Mouse (Mus musculus): ENCODE measurements at regions not wholly inside any gene's neighbourhood (a gene's known extent, or its start where the extent isn't known, plus 50 kb on each side); places are given as distances from the start of the nearest gene placed in this dataset.
A peak's percentile ranks its signal among the peaks of the same experiment; 100 is the strongest.

DNA sequence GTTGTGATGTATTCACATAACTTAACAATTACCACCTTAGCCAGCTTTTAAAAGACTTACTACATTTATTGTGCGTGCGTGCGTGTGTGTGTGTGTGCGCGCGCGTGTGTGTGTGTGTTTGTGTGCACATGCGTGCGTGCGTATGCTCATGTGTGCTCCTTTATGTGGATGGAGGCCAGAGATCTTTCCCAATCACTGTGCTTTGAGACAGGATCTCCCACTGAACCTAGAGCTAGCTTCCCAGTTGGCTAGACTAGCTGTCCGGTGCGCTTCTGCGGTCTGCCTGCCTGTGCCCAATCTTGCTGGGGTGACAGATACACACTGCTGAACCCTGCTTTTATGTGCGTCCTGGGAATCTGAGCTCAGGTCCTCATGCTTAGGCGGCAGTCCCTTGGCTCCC lies 50.1 kb upstream of the Arhgap29 start:
- DNase-seq (ENCODE audit: low read depth, low spot score), result no peak

DNA sequence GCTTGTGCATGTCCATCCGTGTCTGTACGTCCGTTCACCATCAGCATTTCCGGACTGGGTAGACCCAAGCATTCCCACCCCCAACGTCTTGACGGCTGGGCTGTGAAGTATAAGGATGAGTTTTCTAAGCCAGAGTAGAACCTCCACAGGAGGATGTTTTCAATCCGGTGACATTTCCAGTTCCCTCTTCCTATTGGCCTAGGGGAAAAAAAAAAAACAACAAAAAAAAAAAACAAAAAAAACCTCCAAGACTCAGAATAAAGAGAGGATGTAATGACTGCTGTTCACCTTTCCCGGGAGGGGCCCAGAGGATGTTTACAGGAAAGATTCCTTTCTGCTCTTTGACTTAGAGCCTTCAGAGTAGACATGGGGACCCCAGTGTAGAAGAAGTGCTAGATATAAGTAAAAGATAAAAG lies 51.9 kb upstream of the Arhgap29 start:
- DNase-seq (ENCODE audit: low read depth, low spot score), result no peak

DNA sequence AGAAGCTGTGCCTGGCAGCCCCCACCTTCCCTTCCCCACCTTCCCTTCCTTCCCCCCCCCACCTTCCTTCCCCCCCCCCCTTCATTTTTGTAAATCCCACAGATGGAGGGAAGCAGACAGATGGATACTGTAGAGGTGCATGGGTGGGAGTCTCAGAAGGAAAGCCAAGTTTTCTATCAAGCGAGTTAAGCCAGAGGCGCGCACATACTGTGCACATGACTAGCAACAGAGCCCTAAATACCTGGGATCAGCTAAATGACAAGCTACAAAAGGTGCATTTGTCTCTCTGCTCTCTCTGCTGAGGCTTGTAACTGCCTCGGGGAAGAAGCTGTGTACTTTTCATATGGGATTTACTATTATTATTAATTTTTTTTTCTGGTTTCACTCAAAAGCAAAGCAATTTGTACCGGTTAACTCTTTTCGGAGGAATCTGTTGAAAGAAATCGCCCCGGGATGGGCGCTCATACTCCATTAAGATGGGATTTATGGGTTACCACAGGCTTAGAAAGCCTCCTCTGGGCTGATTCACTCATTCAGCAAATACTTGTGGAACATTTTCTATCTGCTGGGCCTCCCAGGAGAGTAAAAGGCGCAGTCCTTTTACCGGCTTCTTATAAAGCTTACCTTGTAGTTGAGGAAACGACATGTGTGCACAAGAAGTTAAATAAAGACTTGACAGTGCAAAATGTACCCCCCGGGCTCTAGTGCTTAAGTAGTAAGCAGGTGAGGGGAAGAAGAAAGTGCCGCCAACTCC lies 54.3 kb upstream of the Arhgap29 start:
- DNase-seq (ENCODE audit: low read depth, low spot score), result no peak

DNA sequence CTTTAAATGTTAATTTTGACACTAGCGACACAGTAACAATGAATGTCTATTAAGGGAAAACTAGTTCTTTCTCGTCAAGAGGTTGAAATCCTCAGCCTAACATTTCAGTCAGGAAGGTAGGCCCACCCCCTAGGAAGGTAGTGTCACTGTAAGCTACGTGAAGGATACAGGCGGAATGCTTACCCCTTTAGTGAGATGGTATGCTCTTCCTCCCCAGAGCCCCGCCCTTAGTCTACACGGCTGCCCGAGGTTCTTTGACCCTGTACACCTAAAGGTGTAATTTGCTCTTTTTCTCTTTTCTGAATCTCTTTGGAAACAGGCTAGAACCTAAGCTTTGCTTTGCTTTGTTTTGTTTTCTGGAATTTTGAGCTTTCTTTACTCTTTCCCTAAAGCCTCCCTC lies 58.7 kb upstream of the Arhgap29 start:
- DNase-seq (ENCODE audit: low read depth, low spot score), result no peak

DNA sequence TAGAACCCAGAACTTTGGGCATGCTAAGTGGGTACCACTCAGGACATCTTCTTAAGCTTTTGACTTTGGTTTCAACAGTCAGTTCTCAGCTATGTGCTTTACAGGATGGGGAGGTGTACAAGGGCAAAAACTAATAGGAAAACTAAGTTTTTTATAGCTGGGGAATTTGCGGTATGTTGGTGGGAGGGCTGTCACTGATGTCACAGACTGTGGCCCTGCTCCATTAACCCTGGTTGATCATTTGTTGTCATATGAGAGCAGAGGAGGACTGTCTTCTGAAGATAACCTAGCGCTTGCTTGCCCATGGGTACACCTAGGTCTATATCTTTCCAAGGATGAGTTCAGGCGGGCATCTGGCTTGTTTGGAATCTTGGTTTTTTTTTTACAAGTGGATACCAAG lies 59.7 kb upstream of the Arhgap29 start:
- DNase-seq (ENCODE audit: low read depth, low spot score), result no peak

DNA sequence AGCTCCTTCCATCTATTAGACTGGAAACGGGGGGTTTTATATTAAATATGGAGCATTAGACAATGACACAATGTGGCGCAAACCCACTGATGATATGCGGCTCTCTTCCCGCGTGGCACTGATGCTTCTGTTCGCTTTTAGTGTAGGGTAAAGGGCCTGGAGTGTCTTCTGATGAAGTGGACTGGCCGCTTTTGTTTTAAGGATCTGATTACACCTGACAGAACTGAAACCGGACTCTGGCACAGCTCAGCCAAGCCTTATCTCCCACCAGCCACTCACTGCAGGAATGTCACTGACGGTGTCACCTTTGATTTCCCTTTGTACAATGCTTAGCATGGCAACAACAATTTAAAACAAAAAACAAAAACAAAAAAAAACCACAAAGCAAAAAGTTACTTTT lies 61.0 kb upstream of the Arhgap29 start:
- DNase-seq (ENCODE audit: low read depth, low spot score), result no peak

DNA sequence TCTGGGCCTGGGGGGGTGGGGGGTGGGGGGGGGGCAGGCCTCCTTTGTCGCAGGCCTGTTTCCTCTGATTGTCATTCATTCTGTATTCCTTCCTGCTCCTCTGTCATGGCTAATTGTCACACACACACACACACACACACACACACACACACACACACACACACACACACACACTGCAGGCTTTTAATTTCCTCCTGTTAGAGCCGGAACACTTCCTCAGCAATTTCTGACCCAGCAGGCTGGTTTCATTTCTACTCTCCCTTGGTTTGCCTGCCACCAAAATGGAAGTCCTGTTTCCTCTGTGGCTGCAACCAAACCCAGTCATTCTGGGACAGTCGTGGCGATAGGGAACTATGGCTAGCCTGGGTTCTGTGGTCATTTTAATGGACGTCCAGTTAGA lies 61.8 kb upstream of the Arhgap29 start:
- peak; percentile 8 for DNase-seq (ENCODE audit: low read depth, low spot score)

DNA sequence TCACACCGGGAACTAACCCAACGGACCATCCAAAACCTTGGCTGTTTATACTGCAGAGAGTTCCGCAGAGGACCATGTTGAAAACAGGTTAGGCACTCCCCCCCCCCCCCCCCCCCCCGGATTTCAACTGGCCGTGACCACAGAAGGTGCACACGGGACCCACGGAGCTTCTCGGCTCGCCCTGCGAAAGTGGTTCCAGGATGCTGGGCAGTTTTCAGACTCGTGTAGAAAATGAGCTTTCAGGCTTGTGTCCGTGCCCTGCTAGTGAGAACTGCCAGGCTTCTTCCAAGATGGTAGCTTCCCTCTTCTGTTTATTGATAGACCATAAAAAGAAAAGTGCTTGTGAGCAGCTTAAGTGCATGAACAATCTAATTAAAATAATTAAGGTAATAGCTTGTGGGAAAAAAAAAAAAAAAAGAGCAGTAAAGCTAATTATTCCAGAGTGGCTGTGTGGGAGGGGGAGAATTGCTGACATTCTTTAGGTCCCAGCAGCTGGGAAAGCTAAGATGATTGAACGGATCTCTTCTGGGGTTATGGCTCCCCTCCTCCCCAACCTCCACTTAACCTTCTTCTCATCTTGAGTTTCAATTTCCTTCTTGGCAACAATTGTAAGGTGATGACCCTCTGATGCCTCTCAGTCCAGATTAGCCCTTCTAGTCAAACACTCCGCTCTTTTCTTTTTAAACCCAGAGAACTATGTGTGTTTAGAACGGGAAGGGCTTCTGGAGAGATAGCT lies 65.3 kb upstream of the Arhgap29 start:
- no peak for DNase-seq (ENCODE audit: low read depth, low spot score)

DNA sequence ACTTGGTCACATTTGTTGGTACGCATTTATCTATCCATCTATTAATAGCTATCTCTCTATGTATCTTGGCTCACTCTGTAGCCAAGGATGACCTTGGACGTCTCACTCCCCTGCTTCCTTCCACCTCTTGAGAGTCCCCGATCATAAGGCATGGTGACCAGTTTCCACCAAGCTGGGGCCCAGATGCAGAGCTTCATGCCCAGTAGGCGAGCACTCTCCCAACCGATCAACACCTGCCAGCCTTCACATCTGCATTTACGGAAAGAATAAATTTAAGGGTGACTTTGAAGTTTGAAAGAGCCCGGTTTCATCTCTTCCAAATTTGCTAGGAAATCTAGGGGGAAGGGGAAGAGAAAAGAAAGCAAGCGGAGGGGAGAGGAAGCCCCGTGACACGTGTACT lies 66.0 kb upstream of the Arhgap29 start:
- no peak for DNase-seq (ENCODE audit: low read depth, low spot score)

DNA sequence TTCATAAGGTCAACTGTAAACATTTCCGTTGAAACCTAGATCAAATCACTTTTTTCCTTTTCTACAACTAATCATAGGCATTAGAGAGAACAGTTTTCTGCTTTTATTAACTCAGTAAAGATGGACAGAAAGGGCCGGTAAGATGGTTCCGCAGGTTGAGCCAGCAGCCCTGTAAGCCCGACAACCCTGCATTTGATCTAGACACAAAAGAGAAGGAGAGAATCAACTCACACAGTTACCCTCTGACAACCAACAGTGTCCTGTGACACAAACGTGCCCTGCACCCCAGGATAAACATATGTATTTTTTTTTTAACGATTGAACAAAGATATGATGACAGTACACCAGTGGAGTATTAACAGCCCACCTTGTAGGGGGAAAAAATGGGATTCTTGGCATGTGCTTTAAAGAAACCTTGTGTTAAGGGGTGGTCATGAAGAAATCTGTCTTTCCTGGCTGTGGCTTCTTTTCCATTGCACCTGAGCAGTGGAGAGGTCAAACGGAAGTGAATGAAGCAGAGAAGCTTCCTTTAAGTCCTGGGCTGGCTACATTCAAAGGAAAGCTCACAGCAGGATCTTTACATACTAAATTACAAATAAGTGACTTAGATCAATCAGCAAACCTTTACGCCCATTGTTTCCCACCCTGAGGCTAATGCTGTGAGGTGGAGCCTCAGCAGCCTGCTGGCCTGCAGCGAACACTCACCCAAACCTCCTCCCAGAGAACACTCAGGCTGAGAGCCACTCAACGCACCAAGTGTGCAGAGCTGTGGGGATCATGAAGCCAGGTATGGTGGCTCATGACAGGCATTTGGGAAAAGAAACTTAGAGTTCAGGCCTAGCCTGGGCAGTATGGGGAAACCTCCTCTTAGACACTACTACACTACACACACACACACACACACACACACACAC lies 66.8 kb upstream of the Arhgap29 start:
- DNase-seq (ENCODE audit: low read depth, low spot score), result no peak

DNA sequence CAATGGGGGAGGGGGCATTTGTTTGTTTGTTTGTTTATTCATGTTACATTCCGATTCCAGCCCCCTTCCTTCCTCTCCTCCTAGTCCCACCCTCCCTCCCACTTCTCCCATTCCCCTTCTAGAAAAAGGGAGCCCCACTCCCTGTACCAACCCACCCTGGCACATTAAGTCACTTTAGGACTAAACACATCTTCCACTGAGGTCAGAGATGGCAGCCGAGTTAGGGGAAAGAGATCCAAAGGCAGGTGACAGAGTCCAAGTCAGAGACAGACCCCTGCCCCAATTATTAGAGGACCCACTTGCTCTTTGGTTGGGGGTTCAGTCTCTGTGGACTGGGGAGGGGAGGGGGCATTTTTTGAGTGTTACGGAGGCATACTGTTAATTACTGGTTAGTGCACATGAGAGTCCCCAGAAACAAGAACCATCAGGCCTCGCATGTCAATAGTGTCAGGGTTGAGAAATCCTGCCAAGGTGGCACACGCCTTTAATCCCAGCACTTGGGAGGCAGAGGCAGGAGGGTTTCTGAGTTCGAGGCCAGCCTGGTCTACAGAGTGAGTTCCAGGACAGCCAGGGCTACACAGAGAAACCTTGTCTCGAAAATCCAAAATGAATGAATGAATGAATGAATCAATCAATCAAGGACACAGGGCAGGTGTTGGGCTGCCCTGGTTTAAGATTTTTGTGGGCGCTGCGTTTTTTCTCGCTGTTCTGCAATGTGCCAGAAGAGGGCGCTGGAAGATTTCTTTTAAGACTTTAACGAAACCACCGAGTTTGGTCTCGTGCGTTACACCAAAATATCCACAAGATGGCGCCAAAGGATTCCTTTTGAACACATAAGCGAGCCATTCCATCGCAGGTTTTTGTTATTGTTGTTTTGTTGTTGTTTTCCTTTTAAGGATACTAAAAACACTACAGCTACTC lies 67.8 kb upstream of the Arhgap29 start:
- DNase-seq (ENCODE audit: low read depth, low spot score), result peak; percentile 84

DNA sequence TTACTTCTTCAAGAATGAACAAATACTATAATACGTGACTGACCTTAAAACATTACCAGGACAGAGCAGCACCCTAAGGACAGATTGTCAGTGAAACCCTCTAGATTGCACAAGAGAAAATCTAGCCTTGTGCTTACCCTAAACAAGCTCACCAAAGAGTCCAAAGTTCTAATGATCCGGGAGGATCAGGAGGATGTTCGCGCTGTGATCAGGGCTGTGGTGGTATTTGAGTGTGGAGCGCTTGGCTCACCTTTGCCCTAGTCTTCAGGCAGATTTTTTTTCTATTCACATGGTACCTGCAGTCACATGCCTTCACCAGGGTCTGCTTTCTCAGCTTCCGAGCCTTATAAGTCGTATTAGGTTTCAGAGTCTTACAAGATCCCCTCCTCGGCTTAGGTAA lies 65.3 kb upstream of the Abcd3 start:
- no peak for DNase-seq (ENCODE audit: low read depth, low spot score)

DNA sequence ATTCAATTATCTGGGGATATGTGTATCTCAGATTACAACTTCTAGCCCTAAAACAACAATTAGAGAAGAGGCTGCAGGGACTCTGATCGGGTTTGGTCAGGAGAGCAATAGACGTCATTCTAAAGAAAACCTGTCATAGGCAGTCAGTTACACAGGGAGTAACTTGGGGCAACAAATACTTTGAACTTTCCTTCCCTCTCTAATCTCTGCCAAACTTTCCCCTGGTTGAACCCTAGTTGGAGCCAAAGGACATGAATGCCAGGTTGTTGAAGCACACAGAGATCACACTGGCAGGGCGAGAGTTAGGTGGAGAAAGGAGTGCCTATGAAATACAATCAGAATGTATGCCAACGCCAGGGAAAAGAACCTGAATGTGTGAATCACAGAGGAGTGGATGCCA lies 60.0 kb upstream of the Abcd3 start:
- no peak for DNase-seq (ENCODE audit: low read depth, low spot score)

DNA sequence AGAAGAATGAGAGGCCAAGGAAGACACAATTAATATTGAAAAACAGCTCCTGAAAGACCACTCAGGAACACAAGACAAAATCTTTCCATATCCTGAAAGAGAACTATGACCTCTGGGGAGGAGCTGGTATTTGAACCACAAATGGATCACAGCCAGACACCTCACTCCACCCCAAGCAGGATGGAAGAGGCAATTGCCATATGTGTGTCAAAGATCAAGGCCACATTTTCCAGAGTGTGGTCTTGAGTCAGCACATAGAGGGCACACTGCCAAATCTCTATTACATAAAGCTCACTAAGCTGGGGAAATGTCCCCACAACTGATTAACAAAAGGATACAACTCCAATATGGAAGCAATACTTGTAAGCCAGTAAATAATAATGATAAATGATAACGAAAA lies 59.5 kb upstream of the Abcd3 start:
- DNase-seq (ENCODE audit: low read depth, low spot score), result no peak

DNA sequence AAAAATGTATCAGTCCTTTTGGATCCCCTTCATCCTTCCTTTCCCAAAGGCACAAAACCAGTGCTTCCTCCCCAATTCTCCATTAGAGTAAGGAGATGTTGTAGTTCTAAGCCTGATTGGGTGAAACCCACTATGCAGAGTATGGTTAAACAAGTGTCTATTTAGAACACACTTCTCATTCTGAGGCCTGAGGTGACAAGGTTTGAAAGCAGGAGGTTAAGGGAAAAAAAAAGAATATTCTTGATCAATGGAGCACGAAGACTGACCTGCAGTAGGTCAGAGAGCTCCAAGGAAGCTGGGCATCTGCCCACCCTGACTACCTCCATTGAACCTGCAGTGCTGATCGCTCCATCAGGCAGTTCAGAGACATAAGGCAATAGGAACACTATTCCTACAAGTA lies 58.5 kb upstream of the Abcd3 start:
- DNase-seq (ENCODE audit: low read depth, low spot score), result no peak

DNA sequence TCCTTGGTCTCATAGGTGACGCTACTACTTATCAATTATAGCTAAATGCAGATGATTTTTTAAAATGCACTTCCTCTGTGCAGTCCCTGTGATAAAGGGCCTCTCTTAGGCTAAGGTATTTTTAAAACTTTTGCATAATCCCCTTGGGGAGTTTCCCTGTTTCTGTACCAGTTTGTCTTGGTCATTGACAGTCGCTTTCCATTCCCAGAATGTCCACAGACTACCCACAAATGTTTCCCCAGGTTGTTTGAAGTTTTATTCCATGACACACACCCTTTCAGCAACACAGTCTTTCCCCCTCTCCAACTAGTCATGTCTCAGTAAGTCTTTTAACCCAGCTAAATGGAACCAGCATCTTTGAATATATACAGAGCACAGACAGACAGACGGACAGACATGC lies 57.6 kb upstream of the Abcd3 start:
- DNase-seq (ENCODE audit: low read depth, low spot score), result no peak

DNA sequence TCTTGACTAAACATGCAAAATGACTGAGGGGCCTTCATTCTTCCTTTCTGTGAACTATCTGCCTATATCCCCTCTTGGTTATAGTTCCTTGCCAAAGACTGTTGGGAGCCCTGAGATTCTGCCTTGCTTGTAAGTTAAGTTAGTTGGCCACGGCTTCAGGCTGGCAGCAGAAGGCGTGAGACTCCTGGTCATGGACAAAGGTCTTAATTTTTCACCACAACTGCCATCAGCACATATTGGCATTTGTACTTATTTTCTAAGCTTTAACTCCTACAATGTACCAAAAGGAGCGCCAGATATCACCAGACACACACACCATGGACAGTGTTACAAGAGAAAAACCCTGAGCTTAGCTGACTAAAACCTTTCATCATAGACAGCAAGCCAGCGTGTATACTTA lies 56.7 kb upstream of the Abcd3 start:
- DNase-seq (ENCODE audit: low read depth, low spot score), result no peak

DNA sequence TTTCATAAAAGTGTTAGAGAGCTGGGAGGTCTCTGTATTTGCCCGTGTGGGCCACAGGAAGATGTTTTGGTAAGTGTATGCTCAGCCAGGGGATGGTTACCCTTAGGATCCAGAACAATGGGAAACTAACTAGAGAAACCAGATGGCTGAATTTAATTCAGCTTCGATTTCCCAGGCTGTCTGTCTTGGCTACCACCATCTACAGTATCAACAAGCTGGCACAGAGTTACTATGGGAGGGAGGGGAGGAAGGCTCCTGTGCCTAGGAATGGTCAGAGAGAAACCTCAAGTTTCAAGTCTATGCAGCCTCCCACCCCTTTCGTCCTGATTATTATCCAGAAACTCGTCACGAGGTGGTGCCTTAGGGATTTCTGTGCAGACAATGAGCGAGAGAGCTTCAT lies 55.6 kb upstream of the Abcd3 start:
- no peak for DNase-seq (ENCODE audit: low read depth, low spot score)

DNA sequence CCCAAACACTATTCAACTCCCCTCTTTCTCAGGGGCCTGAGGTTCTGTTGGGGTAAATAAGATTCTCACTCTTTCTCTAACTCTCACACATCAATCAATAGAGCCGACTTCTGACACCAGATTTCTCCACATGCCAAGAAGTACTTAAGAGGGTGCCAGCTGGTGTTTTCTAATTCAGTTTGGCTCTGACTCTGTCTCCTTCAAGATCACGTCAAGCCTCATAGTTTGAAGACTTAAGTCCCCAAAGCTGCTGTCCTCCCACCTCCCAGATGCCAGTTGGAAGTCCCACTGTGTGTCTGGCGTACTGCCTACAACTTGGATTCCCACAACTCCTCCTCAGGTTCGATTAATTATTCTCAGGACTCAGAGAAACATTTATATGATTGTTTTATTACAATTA lies 54.6 kb upstream of the Abcd3 start:
- no peak for DNase-seq (ENCODE audit: low read depth, low spot score)

DNA sequence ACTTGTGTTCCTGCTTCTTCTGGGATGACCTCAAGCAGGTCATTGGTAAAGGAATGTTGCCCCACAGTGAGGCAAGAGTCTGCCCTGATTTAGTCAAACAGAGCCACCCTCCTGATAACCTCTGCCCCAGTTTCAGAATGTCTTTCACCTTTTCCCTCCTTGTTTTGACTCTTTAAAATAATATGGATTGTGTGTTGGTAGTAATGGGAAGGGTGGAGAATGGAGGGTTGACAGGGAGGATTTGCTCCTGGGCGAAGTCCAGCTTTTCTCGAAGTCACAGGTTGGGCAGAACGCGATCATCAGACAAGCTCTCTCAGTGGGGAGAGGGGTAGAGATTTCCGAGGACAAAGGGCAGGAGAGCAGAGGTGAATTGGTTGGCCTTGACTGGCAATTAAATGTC lies 52.2 kb upstream of the Abcd3 start:
- DNase-seq (ENCODE audit: low read depth, low spot score), result no peak

DNA sequence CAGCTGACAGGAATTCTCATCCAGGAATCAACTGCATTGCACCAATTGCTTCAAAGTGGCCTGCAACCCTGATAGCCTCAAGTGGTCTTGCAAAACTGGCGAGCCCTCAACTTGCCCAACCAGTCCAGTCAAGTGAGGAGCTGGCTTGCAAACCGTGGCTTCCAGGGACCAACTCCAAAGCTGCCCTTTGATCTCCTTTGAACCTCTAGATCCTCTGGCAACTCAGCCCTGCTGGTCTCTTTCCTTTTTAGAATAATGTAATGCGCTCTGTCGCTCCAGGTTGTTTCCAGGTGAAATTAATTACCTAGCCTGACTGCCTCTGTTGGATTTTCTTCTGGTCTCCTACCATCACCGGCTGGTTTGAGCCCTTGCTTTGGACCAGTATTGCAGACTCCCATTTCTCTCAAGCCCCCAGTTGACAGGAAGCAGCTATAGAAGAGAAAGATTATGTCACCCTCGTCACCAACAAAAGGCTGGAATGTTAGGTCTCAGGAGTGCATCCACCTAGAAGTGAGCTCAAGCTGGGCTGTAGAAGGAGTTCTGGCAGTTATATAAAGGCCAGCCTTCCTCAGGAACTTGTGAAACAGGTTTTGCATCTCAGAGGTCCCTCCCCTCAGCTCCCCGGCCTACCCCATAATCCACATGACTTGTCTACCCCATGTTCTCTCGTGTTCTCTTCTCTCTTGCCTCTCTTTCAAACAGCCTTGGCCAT lies 49.8 kb upstream of the Abcd3 start:
- DNase-seq (ENCODE audit: low read depth, low spot score), result no peak
